Mouse (Mus musculus) monocyte, adult 59 days (primary cell): ENCODE measurements around the gene Fam71e1. TPM values are rescaled to one million over a fixed set of nuclear protein-coding genes. Genes with fewer than 3 reads are reported as not detected.

Experiments used
- total RNA-seq, 2 experiments: library from RNA; stranded (reverse); gene quantifications; one replicate each; pipeline ENCODE4 v1.2.4; 2023

The Fam71e1 gene
- 1 to 10 TPM; 2.8 to 3.8 TPM for total RNA-seq

GRCm38 (mm10) chr7:44495992-44496770 lies at the start of gene Fam71e1, which contains the start of gene Emc10:
TSS of gene Fam71e1 (plus strand) at chr7:44496581.
TSS of gene Emc10 (minus strand) at chr7:44496529.

GRCm38 (mm10) chr7:44465111-44465510 lies 31.3 kb upstream of the Fam71e1 start, which contains the start of gene Aspdh:
TSS of gene Aspdh (plus strand) at chr7:44465391.

GRCm38 (mm10) chr7:44467811-44468411 lies 28.5 kb upstream of the Fam71e1 start, which contains the start of gene Josd2:
TSS of gene Josd2 (plus strand) at chr7:44467980.

GRCm38 (mm10) chr7:44524502-44524901 lies 28.1 kb downstream of the Fam71e1 start, which contains the start of gene Mybpc2:
TSS of gene Mybpc2 (minus strand) at chr7:44524656.

GRCm38 (mm10) chr7:44531946-44532732 lies 35.8 kb downstream of the Fam71e1 start, which contains the start of gene Spib:
TSS of gene Spib (minus strand) at chr7:44532071.

GRCm38 (mm10) chr7:44548497-44549087 lies 52.2 kb downstream of the Fam71e1 start, which contains the start of gene Pold1:
TSS of gene Pold1 (minus strand) at chr7:44548849.

Other genes starting within 250 kb of the Fam71e1 start
- 1 to 10 TPM; 1.6 to 1.9 TPM for gene 1700028J19Rik, start 249.9 kb upstream of the Fam71e1 start, total RNA-seq
- 10 to 100 TPM; 56.9 to 61.6 TPM for gene 2410002F23Rik, start 249.9 kb upstream of the Fam71e1 start, total RNA-seq
- gene Acp4, start 239.2 kb upstream of the Fam71e1 start, total RNA-seq: not detected
- 1 to 10 TPM in 1 of 2 experiments, not detected in 1; 4.4 TPM for gene Gm15517, start 235.1 kb upstream of the Fam71e1 start, total RNA-seq
- gene Clec11a, start 189.7 kb upstream of the Fam71e1 start, total RNA-seq: under 1 TPM; 0.31 to 0.33 TPM
- gene Shank1, start 186.3 kb upstream of the Fam71e1 start, total RNA-seq: 1 to 10 TPM; 1.1 to 1.2 TPM
- 1 to 10 TPM in 1 of 2 experiments, under 1 TPM in 1; 0.89 to 1.4 TPM for gene Syt3, start 112.5 kb upstream of the Fam71e1 start, total RNA-seq
- 1 to 10 TPM; 1.0 to 1.2 TPM for gene 1700008O03Rik, start 110.8 kb upstream of the Fam71e1 start, total RNA-seq
- gene Lrrc4b, start 67.6 kb upstream of the Fam71e1 start, total RNA-seq: not detected
- not detected for gene Aspdh, start 31.2 kb upstream of the Fam71e1 start, total RNA-seq
- gene Josd2, start 28.6 kb upstream of the Fam71e1 start, total RNA-seq: 10 to 100 TPM; 44.5 to 50.4 TPM
- 10 to 100 TPM; 58.9 to 60.9 TPM for gene Emc10, start 52 bp upstream of the Fam71e1 start, total RNA-seq
- gene Mybpc2, start 28.1 kb downstream of the Fam71e1 start, total RNA-seq: under 1 TPM; 0.13 to 0.27 TPM
- 1 to 10 TPM; 5.7 to 9.4 TPM for gene Spib, start 35.5 kb downstream of the Fam71e1 start, total RNA-seq
- gene Pold1, start 52.3 kb downstream of the Fam71e1 start, total RNA-seq: 10 to 100 TPM; 14.4 to 18.7 TPM
- 100 to 1,000 TPM; 256 TPM for gene Nr1h2, start 57.4 kb downstream of the Fam71e1 start, total RNA-seq
- gene Napsa, start 75.8 kb downstream of the Fam71e1 start, total RNA-seq: 100 to 1,000 TPM; 353 to 405 TPM
- gene Kcnc3, start 94.1 kb downstream of the Fam71e1 start, total RNA-seq: 1 to 10 TPM; 1.7 to 3.4 TPM
- gene Myh14, start 174.3 kb downstream of the Fam71e1 start, total RNA-seq: 1 to 10 TPM in 1 of 2 experiments, under 1 TPM in 1; 0.15 to 1.3 TPM
- gene Izumo2, start 212.2 kb downstream of the Fam71e1 start, total RNA-seq: not detected